Mouse (Mus musculus) cerebellum, postnatal 10 days (tissue): ENCODE data around the gene Ciapin1.
A peak's percentile ranks its signal among the peaks of the same experiment; 100 is the strongest.

Experiments used
- DNase-seq, 2 experiments: peaks; one replicate each; pipeline ENCODE4 v3.0.0; 2021; ENCODE audit warnings: mixed read lengths in 2 of 2

The Ciapin1 gene

GRCm38 (mm10) chr8:94837662-94838574 lies at the start of gene Ciapin1, which contains the start of gene Coq9:
Gene Ciapin1 (minus strand): TSS chr8:94838358.
Gene Coq9 (plus strand): TSS chr8:94838321.
- DNase-seq = peak; percentile 96 to 98

- no peak for DNase-seq
Measured at GRCm38 (mm10) chr8:94880742-94881141, 42.6 kb upstream of the Ciapin1 start.

- no peak for DNase-seq
Measured at GRCm38 (mm10) chr8:94876820-94877219, 38.7 kb upstream of the Ciapin1 start.

- DNase-seq = peak; percentile 87 to 89
Measured at GRCm38 (mm10) chr8:94876197-94876730, 38.1 kb upstream of the Ciapin1 start, which contains the start of gene Dok4. Gene Dok4 (minus strand): TSS chr8:94876330.

- DNase-seq = no peak
Measured at GRCm38 (mm10) chr8:94875871-94876150, 37.7 kb upstream of the Ciapin1 start.

- peak; percentile 52 to 68 for DNase-seq
Measured at GRCm38 (mm10) chr8:94875096-94875870, 37.1 kb upstream of the Ciapin1 start.

GRCm38 (mm10) chr8:94874358-94874757 lies 36.2 kb upstream of the Ciapin1 start:
- DNase-seq = peak; percentile 79 to 82

- DNase-seq = peak in 1 of 2 experiments; percentile 28
Measured at GRCm38 (mm10) chr8:94872576-94872975, 34.4 kb upstream of the Ciapin1 start.

- peak; percentile 56 to 70 for DNase-seq
Measured at GRCm38 (mm10) chr8:94872156-94872555, 34.0 kb upstream of the Ciapin1 start.

- peak; percentile 85 to 88 for DNase-seq
Measured at GRCm38 (mm10) chr8:94871108-94871894, 33.1 kb upstream of the Ciapin1 start.

GRCm38 (mm10) chr8:94870474-94871107 lies 32.4 kb upstream of the Ciapin1 start:
- DNase-seq = peak; percentile 87 to 88

GRCm38 (mm10) chr8:94870003-94870402 lies 31.8 kb upstream of the Ciapin1 start:
- DNase-seq = no peak

- DNase-seq = peak; percentile 34 to 39
Measured at GRCm38 (mm10) chr8:94869146-94869545, 31.0 kb upstream of the Ciapin1 start.

- no peak for DNase-seq
Measured at GRCm38 (mm10) chr8:94866921-94867320, 28.8 kb upstream of the Ciapin1 start.

- DNase-seq = no peak
Measured at GRCm38 (mm10) chr8:94865292-94865691, 27.1 kb upstream of the Ciapin1 start.

- no peak for DNase-seq
Measured at GRCm38 (mm10) chr8:94863897-94864673, 25.9 kb upstream of the Ciapin1 start.

- no peak for DNase-seq
Measured at GRCm38 (mm10) chr8:94862487-94863220, 24.5 kb upstream of the Ciapin1 start.

- DNase-seq = peak; percentile 78 to 83
Measured at GRCm38 (mm10) chr8:94861352-94861910, 23.3 kb upstream of the Ciapin1 start.

GRCm38 (mm10) chr8:94857346-94858173 lies 19.4 kb upstream of the Ciapin1 start, which contains the start of gene Polr2c:
Gene Polr2c (plus strand): TSS chr8:94857450.
- DNase-seq = peak; percentile 97
